Comparison of ENCODE assay signal across 17 mouse cellular contexts in genomic region chr9:41532786-41533185, GRCm38 (mm10).
DNase-seq lines count a peak whose midpoint lies in the region; ATAC-seq and TF ChIP-seq lines count a peak whose summit lies in the region.
"Had no signal": no experiment of that assay in that cellular context is flagged by ENCODE, and none has a peak within 500 bp of the region (broad histone marks: within the 10 kb centered on the region; RNA-seq: fewer than 3 reads in every experiment).

No protein-coding gene starts in this region.

- no peaks in the 10 kb centered on the region for H3K27me3 ChIP-seq in heart, embryonic 14.5 days (ENCODE audit: control insufficient read depth, insufficient read depth, low read length)
- no peaks in the 10 kb centered on the region for H3K27me3 ChIP-seq in lung, embryonic 14.5 days (ENCODE audit: insufficient read depth, low read length)
- H3K27me3 ChIP-seq in intestine, embryonic 15.5 days (replicated peaks): no peaks in the 10 kb centered on the region
- no peaks in the 10 kb centered on the region for H3K27me3 ChIP-seq in neural tube, embryonic 15.5 days (replicated peaks)
- H3K27me3 ChIP-seq: embryonic facial prominence, embryonic 15.5 days; forebrain, embryonic 13.5 days; limb, embryonic 12.5 days; neural tube, embryonic 12.5 days had no signal

- intact Hi-C loops in heart, postnatal 10 days (cut with DNase I): no loop called here
- intact Hi-C loops in left cerebral cortex, adult 2 months (cut with DNase I): no loop called here

- no peaks in the 10 kb centered on the region for H3K9me3 ChIP-seq in heart, embryonic 14.5 days (ENCODE audit: control insufficient read depth, low read length)
- no peaks in the 10 kb centered on the region for H3K9me3 ChIP-seq in lung, embryonic 14.5 days (ENCODE audit: low read depth, low read length)
- H3K9me3 ChIP-seq in intestine, embryonic 15.5 days: no peaks in the 10 kb centered on the region
- no peaks in the 10 kb centered on the region for H3K9me3 ChIP-seq in neural tube, embryonic 15.5 days (replicated peaks)
- H3K9me3 ChIP-seq: embryonic facial prominence, embryonic 15.5 days; forebrain, embryonic 13.5 days; G1E; limb, embryonic 12.5 days; neural tube, embryonic 12.5 days had no signal

- no peak overlapping the region for H3K4me3 ChIP-seq in heart, embryonic 14.5 days (ENCODE audit: control insufficient read depth in 1 of 2, insufficient read depth in 1 of 2, low read depth in 1 of 2, low read length in 2 of 2)
- H3K4me3 ChIP-seq in lung, embryonic 14.5 days (ENCODE audit: low read depth, low read length): no peak overlapping the region
- no peak overlapping the region for H3K4me3 ChIP-seq in lung, adult 2 months (replicated peaks; ENCODE audit: extremely low read depth, low read depth, low read length)
- no peak overlapping the region for H3K4me3 ChIP-seq in intestine, embryonic 15.5 days (replicated peaks)
- H3K4me3 ChIP-seq in neural tube, embryonic 15.5 days (replicated peaks): no peak overlapping the region
- H3K4me3 ChIP-seq in left cerebral cortex, adult 2 months: no peak overlapping the region
- H3K4me3 ChIP-seq: embryonic facial prominence, embryonic 15.5 days; forebrain, embryonic 13.5 days; limb, embryonic 12.5 days; neural tube, embryonic 12.5 days had no signal

- no peak for DNase-seq in heart, postnatal 10 days
- peak; percentile 27 for DNase-seq in lung, embryonic 14.5 days
- no peak for DNase-seq in lung, adult 2 months
- DNase-seq in left cerebral cortex, adult 2 months (ENCODE audit: extremely low spot score in 1 of 2, low spot score in 2 of 2): no peak
- DNase-seq: adrenal gland, adult 2 months; cerebellum, adult 11-12 months; retina, postnatal 1 day; thymus, postnatal 14 days had no signal

- WGBS in heart, embryonic 14.5 days: 27% methylated on average over 3 of the region's 3 CpGs
- WGBS in lung, embryonic 14.5 days: 35% methylated on average over 3 of the region's 3 CpGs
- WGBS in lung, adult 2 months: 46% methylated on average over 3 of the region's 3 CpGs
- WGBS in intestine, embryonic 15.5 days: 51% methylated on average over 3 of the region's 3 CpGs
- WGBS in neural tube, embryonic 15.5 days: 69% methylated on average over 3 of the region's 3 CpGs

- peaks cover 11 to 20% of the 10 kb centered on the region in 2 experiments for H3K4me1 ChIP-seq in heart, embryonic 14.5 days (ENCODE audit: control insufficient read depth in 2 of 2, insufficient read depth in 2 of 2, low read length in 2 of 2)
- peaks cover 16% of the 10 kb centered on the region; the same call in 1 of the 2 replicates for H3K4me1 ChIP-seq in lung, embryonic 14.5 days (ENCODE audit: insufficient read depth)
- H3K4me1 ChIP-seq in lung, adult 2 months (ENCODE audit: control insufficient read depth, insufficient read depth, low read length): peaks cover 3% of the 10 kb centered on the region
- 0 out of 2 replicates have a peak, but pooled peaks cover 4% of the 10 kb centered on the region for H3K4me1 ChIP-seq in intestine, embryonic 15.5 days (replicated peaks)
- peaks cover 12% of the 10 kb centered on the region; the same call in 1 of the 2 replicates for H3K4me1 ChIP-seq in neural tube, embryonic 15.5 days

- H3K4me2 ChIP-seq in heart, embryonic 14.5 days (ENCODE audit: low read length): peak overlapping the region; percentile 52
- H3K4me2 ChIP-seq in lung, embryonic 14.5 days: peak overlapping the region; percentile 32
- peak overlapping the region; percentile 32; the same call in 1 of the 2 replicates for H3K4me2 ChIP-seq in intestine, embryonic 15.5 days (replicated peaks)
- H3K4me2 ChIP-seq in neural tube, embryonic 15.5 days: no peak overlapping the region
- H3K4me2 ChIP-seq: embryonic facial prominence, embryonic 15.5 days; forebrain, embryonic 13.5 days; limb, embryonic 12.5 days; neural tube, embryonic 12.5 days had no signal

- TF ChIP-seq POLR2A in lung, adult 2 months (IDR thresholded peaks at IDR 0.05; ENCODE audit: borderline replicate concordance, extremely low read depth, low read depth, low read length): no peak

- peak overlapping the region; percentile 56 to 66 for H3K27ac ChIP-seq in heart, embryonic 14.5 days (replicated peaks in 1 of 2; ENCODE audit: control insufficient read depth in 1 of 2, insufficient read depth in 1 of 2, low read depth in 2 of 2, low read length in 2 of 2)
- peak overlapping the region; percentile 44 for H3K27ac ChIP-seq in lung, embryonic 14.5 days (ENCODE audit: low read depth)
- H3K27ac ChIP-seq in intestine, embryonic 15.5 days: no peak overlapping the region
- H3K27ac ChIP-seq in neural tube, embryonic 15.5 days (replicated peaks): 0 out of 2 replicates have a peak overlapping the region, but pooled peaks have one; percentile 11
- no peak overlapping the region for H3K27ac ChIP-seq in left cerebral cortex, adult 2 months
- H3K27ac ChIP-seq: embryonic facial prominence, embryonic 15.5 days; forebrain, embryonic 13.5 days; hindbrain, postnatal 0 days; limb, embryonic 12.5 days; neural tube, embryonic 12.5 days had no signal

- H3K36me3 ChIP-seq in heart, embryonic 14.5 days (ENCODE audit: control insufficient read depth, insufficient read depth, low read length): no peaks in the 10 kb centered on the region
- no peaks in the 10 kb centered on the region for H3K36me3 ChIP-seq in lung, embryonic 14.5 days (ENCODE audit: insufficient read depth)
- no peaks in the 10 kb centered on the region for H3K36me3 ChIP-seq in intestine, embryonic 15.5 days
- H3K36me3 ChIP-seq in neural tube, embryonic 15.5 days: 0 out of 2 replicates have a peak, but pooled peaks cover 3% of the 10 kb centered on the region
- H3K36me3 ChIP-seq: embryonic facial prominence, embryonic 15.5 days; G1E had no signal

- no peak for TF ChIP-seq CTCF in lung, embryonic 14.5 days (IDR thresholded peaks at IDR 0.05; ENCODE audit: low read depth)
- no peak for TF ChIP-seq CTCF in lung, adult 2 months (IDR thresholded peaks at IDR 0.05; ENCODE audit: insufficient read depth, low read length)
- TF ChIP-seq CTCF in left cerebral cortex, adult 2 months (IDR thresholded peaks at IDR 0.05): no peak

- H3K9ac ChIP-seq in heart, embryonic 14.5 days (ENCODE audit: low read length): 0 out of 2 replicates have a peak overlapping the region, but pooled peaks have one; percentile 8
- H3K9ac ChIP-seq in lung, embryonic 14.5 days: no peak overlapping the region
- no peak overlapping the region for H3K9ac ChIP-seq in intestine, embryonic 15.5 days
- H3K9ac ChIP-seq in neural tube, embryonic 15.5 days (replicated peaks): no peak overlapping the region
- H3K9ac ChIP-seq: embryonic facial prominence, embryonic 15.5 days; forebrain, embryonic 13.5 days; limb, embryonic 12.5 days; neural tube, embryonic 12.5 days had no signal

- no peak for ATAC-seq in heart, embryonic 14.5 days (ENCODE audit: insufficient number of reproducible peaks, insufficient read depth, low FRiP score, low read depth)
- ATAC-seq in lung, embryonic 14.5 days (ENCODE audit: insufficient read depth): peak; percentile 83
- peak; percentile 77 for ATAC-seq in intestine, embryonic 15.5 days
- no peak for ATAC-seq in neural tube, embryonic 15.5 days (ENCODE audit: low FRiP score)
- ATAC-seq: forebrain, embryonic 13.5 days; hindbrain, postnatal 0 days had no signal

Comparison
In these comparisons a context has a peak if more than half of its experiments do, and no peak if none do; other contexts are left out.
1. ATAC-seq: peak in lung, embryonic 14.5 days (single experiment) and intestine, embryonic 15.5 days (single experiment); none in heart, embryonic 14.5 days (single experiment) and neural tube, embryonic 15.5 days (single experiment).
2. H3K27ac ChIP-seq: peak in heart, embryonic 14.5 days (2 of 2), lung, embryonic 14.5 days (single experiment) and neural tube, embryonic 15.5 days (single experiment); none in intestine, embryonic 15.5 days (single experiment) and left cerebral cortex, adult 2 months (single experiment).